Mouse (Mus musculus) liver, postnatal 0 days (tissue): Measurements from ENCODE around the gene Sipa1l1. TPM values are rescaled to one million over a fixed set of nuclear protein-coding genes. Genes with fewer than 3 reads are reported as not detected.
"Not testable (repeated sequence)": the region's sequence is repeated elsewhere in the genome, so short reads cannot be mapped to it uniquely, and the experiment has no call there.

Source experiments
- ATAC-seq: fragments of 200-750 bp; cut with Nextera tagmentation; 2 replicates; pipeline ENCODE4 v1.8.0; 2017; ENCODE audit warnings: mild to moderate bottlenecking, moderate library complexity
- DNase-seq: peaks from one replicate; pipeline ENCODE4 v3.0.0-alpha.2; 2016
- H3K27ac ChIP-seq: fragments of 300-500 bp; sonication (generic); 2 replicates; pipeline ENCODE4 v1.5.1; 2014; ENCODE audit warnings: antibody characterized with exemption, moderate library complexity, mild to moderate bottlenecking, low read depth
- H3K27me3 ChIP-seq: fragments of 300-500 bp; sonication (generic); 2 replicates; pipeline ENCODE4 v1.6.1; 2014; ENCODE audit warnings: low read length, control low read depth, mixed read lengths; ENCODE audit not compliant: insufficient read depth
- H3K36me3 ChIP-seq: fragments of 300-500 bp; sonication (generic); replicated peaks from 2 replicates; pipeline ENCODE4 v1.6.1; 2014; ENCODE audit warnings: mild to moderate bottlenecking, control low read depth, low read length, moderate library complexity, mixed read lengths; ENCODE audit not compliant: insufficient read depth
- H3K4me1 ChIP-seq: fragments of 300-500 bp; sonication (generic); 2 replicates; pipeline ENCODE4 v1.6.1; 2014; ENCODE audit warnings: antibody characterized with exemption, mild to moderate bottlenecking, control low read depth; ENCODE audit not compliant: insufficient read depth
- H3K4me2 ChIP-seq: fragments of 300-500 bp; sonication (generic); 2 replicates; pipeline ENCODE4 v1.6.1; 2014; ENCODE audit warnings: low read depth, mild to moderate bottlenecking, low read length, moderate library complexity, mixed read lengths
- H3K4me3 ChIP-seq: fragments of 300-500 bp; sonication (generic); 2 replicates; pipeline ENCODE4 v1.5.1; 2014; ENCODE audit warnings: low read depth, low read length
- H3K9ac ChIP-seq: fragments of 300-500 bp; sonication (generic); replicated peaks from 2 replicates; pipeline ENCODE4 v1.6.1; 2014; ENCODE audit warnings: mild to moderate bottlenecking, moderate library complexity
- H3K9me3 ChIP-seq: fragments of 300-500 bp; sonication (generic); 2 replicates; pipeline ENCODE4 v1.6.1; 2016; ENCODE audit warnings: mild to moderate bottlenecking, control low read depth, low read length, mixed read lengths
- CTCF ChIP-seq: sonication (generic); IDR thresholded peaks from 2 replicates; pipeline ENCODE4 v1.5.1; 2016; ENCODE audit warnings: antibody characterized with exemption, low read depth
- EP300 ChIP-seq: IDR thresholded peaks from 2 replicates; pipeline ENCODE4 v1.6.1; 2016; ENCODE audit warnings: antibody characterized with exemption, low read depth, mild to moderate bottlenecking
- WGBS: fragments of 180-500 bp; shearing (Covaris S2); extraction: QIAGEN DNeasy Blood & Tissue Kit; methylation state at CpG from one replicate; pipeline ENCODE4 v1.1.7; 2014; ENCODE audit not compliant: insufficient replicate concordance; 5-methylcytosine and 5-hydroxymethylcytosine counted together
- polyA plus RNA-seq: library from polyadenylated mRNA; unstranded; fragments of >200 nt; fragmentation: Nextera tagmentation; extraction: Ambion mirVana; gene quantifications from 2 replicates; pipeline ENCODE4 v1.2.1, GENCODE M21; 2015

The Sipa1l1 gene
- polyA plus RNA-seq, 1 experiment from 2014 or later, result 3.2 TPM

DNA sequence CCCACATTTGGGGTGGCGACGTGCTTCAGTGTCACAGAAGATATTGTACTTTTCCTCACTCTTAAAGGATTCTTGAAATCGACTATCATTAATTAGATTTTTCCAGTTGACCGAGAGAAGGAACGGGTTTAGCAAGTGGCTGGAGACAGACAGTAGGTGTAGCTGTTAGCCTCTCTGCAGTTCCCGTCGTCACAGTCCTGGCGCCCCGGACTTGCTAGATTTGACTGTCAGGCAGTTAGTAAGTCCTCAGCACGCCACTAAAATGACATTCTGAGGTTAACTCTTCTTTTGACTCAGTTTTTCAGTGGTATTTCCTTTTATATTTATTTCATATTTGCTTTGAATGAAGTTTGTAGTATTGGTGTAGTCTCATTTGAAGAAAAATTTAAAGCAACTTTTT is 2.5 kb downstream of the Sipa1l1 start:
- Histone ChIP-seq H3K9ac (no peak overlapping the region), H3K36me3 (no peaks in the 10 kb centered on the region), H3K4me3 (no peak overlapping the region), H3K27me3 (no peaks in the 10 kb centered on the region), H3K27ac (no peak overlapping the region), H3K9me3 (no peaks in the 10 kb centered on the region), H3K4me2 (peak overlapping the region; percentile 80), H3K4me1 (peaks cover 15% of the 10 kb centered on the region)
- TF ChIP-seq EP300 (no peak), CTCF (peak; percentile 59)
- peak; percentile 38 for DNase-seq
- ATAC-seq, result no peak
- 29% methylated on average over 10 of the region's 10 CpGs for WGBS

DNA sequence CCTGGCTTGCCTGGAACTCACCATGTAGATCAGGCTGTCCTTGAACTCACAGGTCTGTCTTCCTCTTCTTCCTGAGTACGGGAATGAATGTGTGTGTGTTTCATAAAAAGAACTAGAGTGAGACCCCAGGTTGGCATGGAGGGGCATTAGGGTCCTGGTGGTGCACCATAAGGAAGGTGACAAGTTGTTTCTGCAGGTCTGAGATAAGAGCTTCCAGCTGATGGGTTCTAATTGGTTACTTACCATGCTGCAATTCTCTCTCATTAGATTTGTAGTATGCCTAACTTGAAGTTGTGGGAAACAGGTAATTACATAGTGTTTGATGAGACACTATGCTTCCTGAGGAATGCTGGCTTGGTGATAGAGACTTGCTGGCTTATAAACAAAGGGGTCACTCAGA is 4.5 kb downstream of the Sipa1l1 start:
- Histone ChIP-seq H3K4me3 (no peak overlapping the region), H3K4me1 (peaks cover 14% of the 10 kb centered on the region), H3K27ac (no peak overlapping the region), H3K9ac (no peak overlapping the region), H3K4me2 (no peak overlapping the region), H3K9me3 (no peaks in the 10 kb centered on the region), H3K27me3 (no peaks in the 10 kb centered on the region), H3K36me3 (no peaks in the 10 kb centered on the region)
- DNase-seq, result no peak
- ATAC-seq, result no peak
- TF ChIP-seq CTCF, result no peak
- 61% methylated on average over 1 of the region's 1 CpGs for WGBS

DNA sequence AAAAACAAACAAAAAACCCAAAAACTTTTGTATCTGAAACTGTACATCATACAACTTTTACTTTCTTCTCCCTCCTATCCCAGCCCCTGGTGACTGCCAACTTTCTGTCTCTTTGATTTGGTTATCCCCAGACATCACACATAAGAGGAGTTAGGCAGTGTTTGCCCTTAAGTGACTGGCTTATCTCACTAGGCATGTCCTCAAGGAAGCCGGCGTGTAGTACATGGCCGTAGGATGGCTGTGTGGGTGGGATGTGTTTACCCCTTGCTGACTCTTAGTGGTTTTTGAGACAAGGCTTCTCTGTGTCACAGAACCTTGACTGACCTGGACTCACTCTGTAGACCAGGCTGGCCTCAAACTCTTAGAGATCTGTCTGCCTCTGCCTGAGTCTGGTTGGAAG is 6.6 kb downstream of the Sipa1l1 start:
- Histone ChIP-seq H3K36me3 (no peaks in the 10 kb centered on the region), H3K4me2 (no peak overlapping the region), H3K27ac (no peak overlapping the region), H3K27me3 (no peaks in the 10 kb centered on the region), H3K9ac (no peak overlapping the region), H3K4me1 (peaks cover 9% of the 10 kb centered on the region), H3K9me3 (no peaks in the 10 kb centered on the region), H3K4me3 (no peak overlapping the region)
- TF ChIP-seq CTCF (no peak), EP300 (no peak)
- WGBS, result 50% methylated on average over 3 of the region's 3 CpGs
- DNase-seq (no peak), ATAC-seq (no peak)

DNA sequence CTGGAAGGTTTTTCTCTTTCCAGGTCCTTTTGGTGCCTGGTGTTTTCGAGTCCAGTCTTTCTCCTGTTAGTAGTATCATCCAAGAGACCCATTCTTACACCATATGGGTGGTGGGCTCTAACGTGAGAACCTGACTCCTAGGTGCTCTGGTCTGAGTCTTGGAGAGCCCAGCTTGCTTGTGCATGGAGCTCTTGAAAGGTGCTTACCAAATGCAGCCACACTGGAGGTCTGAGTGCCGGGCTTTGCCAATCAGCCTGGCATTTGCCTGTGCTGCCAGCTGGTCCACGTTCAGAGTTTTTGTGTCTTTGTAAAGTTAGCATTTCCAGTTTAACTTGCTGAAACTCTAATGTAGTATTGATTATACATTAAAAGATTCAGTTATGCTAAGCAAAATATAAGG is 9.5 kb downstream of the Sipa1l1 start:
- Histone ChIP-seq H3K4me3 (no peak overlapping the region), H3K27ac (no peak overlapping the region), H3K4me2 (no peak overlapping the region), H3K9me3 (no peaks in the 10 kb centered on the region), H3K36me3 (peaks cover 3% of the 10 kb centered on the region; the same call in 1 of the 2 replicates), H3K27me3 (no peaks in the 10 kb centered on the region), H3K9ac (no peak overlapping the region), H3K4me1 (no peaks in the 10 kb centered on the region)
- DNase-seq (no peak), ATAC-seq (no peak)
- 74% methylated on average over 4 of the region's 4 CpGs for WGBS
- TF ChIP-seq CTCF (no peak), EP300 (no peak)

DNA sequence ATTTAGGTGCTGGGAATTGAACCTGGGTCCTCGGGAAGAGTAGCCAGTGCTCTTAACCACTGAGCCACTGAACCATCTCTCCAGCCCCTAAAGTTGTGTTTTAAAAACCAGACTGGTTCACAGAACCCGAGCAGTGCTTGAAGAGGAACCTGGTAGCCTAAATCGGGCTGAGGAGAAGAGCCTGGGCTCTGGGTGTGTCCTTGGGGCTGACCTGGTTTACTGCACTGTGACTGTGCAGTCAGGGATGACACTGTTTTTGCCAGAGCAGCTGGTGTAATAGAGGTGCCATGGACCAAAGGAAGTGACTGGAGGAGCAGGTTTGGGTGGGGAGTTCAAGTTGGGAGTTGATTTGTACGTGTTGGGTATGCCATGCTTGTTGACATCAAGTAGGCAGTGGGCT is 10.5 kb downstream of the Sipa1l1 start:
- TF ChIP-seq CTCF, result no peak
- TF ChIP-seq EP300, result no peak
- no peak overlapping the region for H3K9ac ChIP-seq
- ATAC-seq (no peak), DNase-seq (no peak)
- H3K27me3 ChIP-seq, result no peaks in the 10 kb centered on the region
- no peak overlapping the region for H3K4me2 ChIP-seq
- H3K27ac ChIP-seq, result no peak overlapping the region
- peaks cover 3% of the 10 kb centered on the region; the same call in 1 of the 2 replicates for H3K36me3 ChIP-seq
- H3K4me1 ChIP-seq, result no peaks in the 10 kb centered on the region
- H3K9me3 ChIP-seq, result no peaks in the 10 kb centered on the region
- WGBS, result 69% methylated on average over 4 of the region's 4 CpGs
- H3K4me3 ChIP-seq, result no peak overlapping the region

DNA sequence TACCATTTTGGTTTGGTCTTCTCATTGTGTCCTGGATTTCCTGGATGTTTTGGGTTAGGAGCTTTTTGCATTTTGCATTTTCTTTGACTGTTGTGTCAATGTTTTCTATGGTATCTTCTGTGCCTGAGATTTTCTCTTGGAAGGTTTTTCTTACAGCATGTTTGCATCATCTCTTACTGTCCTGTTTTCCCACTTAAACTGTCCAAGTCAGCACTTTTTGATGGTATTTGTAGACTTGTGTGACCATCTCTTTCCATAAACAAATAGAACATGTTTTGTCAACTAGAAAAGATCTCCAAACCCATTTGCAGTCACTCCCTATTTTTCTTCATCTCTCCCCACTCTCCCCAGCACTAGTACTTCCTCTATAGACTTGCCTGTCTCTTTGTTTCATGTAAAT is 17.0 kb downstream of the Sipa1l1 start:
- not testable (repeated sequence) for DNase-seq, H3K27me3 ChIP-seq, H3K27ac ChIP-seq, H3K36me3 ChIP-seq, H3K9ac ChIP-seq, ATAC-seq, H3K9me3 ChIP-seq, H3K4me2 ChIP-seq, H3K4me3 ChIP-seq
- peaks cover 25% of the 10 kb centered on the region for H3K4me1 ChIP-seq

DNA sequence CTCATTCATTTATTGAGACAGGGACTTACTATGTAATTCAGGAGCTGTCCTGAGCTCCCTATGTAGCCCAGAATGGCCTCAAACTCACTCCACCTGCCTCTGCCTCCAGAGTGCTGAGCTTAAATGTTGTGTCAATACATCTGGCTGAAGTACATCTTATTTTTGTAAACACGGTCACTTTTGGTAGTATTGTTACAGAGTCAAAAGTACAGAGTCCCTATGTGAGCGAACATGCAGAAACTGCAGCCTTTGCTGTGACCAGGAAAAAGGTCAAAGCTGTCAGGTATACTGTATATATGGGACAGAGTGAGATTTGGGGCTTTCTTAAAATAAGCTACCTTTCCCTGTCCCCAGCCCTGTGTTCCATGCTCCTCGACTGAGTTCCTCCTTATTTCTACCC is 17.6 kb downstream of the Sipa1l1 start:
- 44% methylated on average over 3 of the region's 3 CpGs for WGBS
- H3K9me3 ChIP-seq, result no peaks in the 10 kb centered on the region
- no peak overlapping the region for H3K4me3 ChIP-seq
- H3K4me1 ChIP-seq, result peaks cover 25% of the 10 kb centered on the region
- no peak overlapping the region; the same call in 1 of the 2 replicates for H3K27ac ChIP-seq
- DNase-seq (no peak), ATAC-seq (peak; percentile 29)
- no peaks in the 10 kb centered on the region for H3K27me3 ChIP-seq
- TF ChIP-seq EP300 (no peak), CTCF (no peak)
- H3K9ac ChIP-seq, result no peak overlapping the region
- no peaks in the 10 kb centered on the region for H3K36me3 ChIP-seq
- H3K4me2 ChIP-seq, result no peak overlapping the region
